Mouse (Mus musculus) cerebellum, adult 2 months (tissue): Measurements from ENCODE around the gene Tmem135.

Experiments
- CTCF ChIP-seq: fragments of 200-500 bp; IDR thresholded peaks from 2 replicates; pipeline ENCODE4 v1.5.1; 2011; ENCODE audit warnings: low read depth, mild to moderate bottlenecking, control low read depth, low read length, moderate library complexity, borderline replicate concordance; ENCODE audit not compliant: insufficient read depth
- POLR2A ChIP-seq: fragments of 200-500 bp; IDR thresholded peaks from 2 replicates; pipeline ENCODE4 v1.6.1; 2011; ENCODE audit warnings: low read length, control low read depth, borderline replicate concordance; ENCODE audit not compliant: insufficient read depth

GRCm38 (mm10) chr7:89126063-89126882, 277.7 kb downstream of the Tmem135 start:
- TF ChIP-seq CTCF (peak; percentile 86), POLR2A (no peak)
